Mouse (Mus musculus): ENCODE measurements around the gene 2210407C18Rik. TPM values are rescaled to one million over a fixed set of nuclear protein-coding genes. Genes with fewer than 3 reads are reported as not detected.

The 2210407C18Rik gene
- not detected in 2 replicates for polyA plus RNA-seq (2016; fragmentation: Nextera tagmentation; extraction: Ambion mirVana)

DNA sequence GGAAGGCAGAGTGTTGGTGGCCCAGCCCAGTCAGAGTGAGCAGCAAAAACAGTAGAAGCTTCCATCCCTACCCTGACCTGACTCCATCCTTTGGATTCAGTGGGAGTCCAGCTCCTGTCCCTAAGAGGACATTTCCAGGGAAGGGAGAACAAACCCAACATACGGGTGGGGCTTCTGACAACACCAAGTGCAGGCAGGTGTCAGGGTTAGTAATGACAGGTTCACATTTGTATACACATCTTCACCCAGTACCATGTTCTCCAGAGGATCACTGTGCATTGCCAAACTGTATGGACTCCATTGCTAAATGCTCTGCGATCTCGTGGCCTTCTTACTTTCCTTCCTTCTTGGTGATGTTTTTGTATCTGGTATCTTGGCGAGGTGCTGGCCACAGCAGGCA is at the start of gene 2210407C18Rik:
TSS of gene 2210407C18Rik (minus strand) at position 101 of the 400 bp plus-strand sequence.
- no peak for DNase-seq (ENCODE audit: low spot score)
- WGBS, result 92% methylated on average over 4 of the region's 4 CpGs
- Histone ChIP-seq H3K4me1 (peaks cover 10% of the 10 kb centered on the region; the same call in 1 of the 2 replicates), H3K36me3 (no peaks in the 10 kb centered on the region), H3K27ac (replicated peaks) (no peak within 1 kb of the TSS), H3K9me3 (replicated peaks) (no peaks in the 10 kb centered on the region), H3K27me3 (ENCODE audit: low read depth, poor library complexity, severe bottlenecking) (no peaks in the 10 kb centered on the region), H3K4me3 (no peak within 1 kb of the TSS)

DNA sequence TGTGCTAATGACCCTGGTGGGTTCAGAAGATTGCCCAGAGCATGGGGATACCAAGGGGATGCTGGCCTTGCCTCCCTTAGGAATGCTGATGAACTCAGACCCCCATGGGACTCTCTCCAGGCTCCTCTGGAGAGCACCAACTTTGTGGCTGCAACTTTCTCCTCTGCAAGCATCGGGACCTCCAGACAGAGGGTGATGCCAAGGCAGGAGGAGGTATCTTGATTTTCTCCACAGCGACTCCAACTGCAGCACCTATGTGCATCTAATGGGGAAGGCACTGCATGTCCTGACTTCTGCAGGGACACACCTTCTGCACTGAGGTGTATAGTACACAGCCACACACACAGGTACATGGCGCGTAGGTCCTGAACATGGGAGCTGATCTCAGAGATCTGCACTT is 42.7 kb upstream of the 2210407C18Rik start, which contains the start of gene Olfr322:
TSS of gene Olfr322 (plus strand) at position 187 of the 400 bp plus-strand sequence.
- no peaks in the 10 kb centered on the region for H3K36me3 ChIP-seq
- H3K4me3 ChIP-seq, result no peak within 1 kb of the TSS
- 89% methylated on average over 4 of the region's 4 CpGs for WGBS
- DNase-seq (ENCODE audit: low spot score), result no peak
- H3K27ac ChIP-seq (replicated peaks), result no peak within 1 kb of the TSS
- no peaks in the 10 kb centered on the region for H3K4me1 ChIP-seq
- no peaks in the 10 kb centered on the region for H3K9me3 ChIP-seq (replicated peaks)
- H3K27me3 ChIP-seq (ENCODE audit: low read depth, poor library complexity, severe bottlenecking), result no peaks in the 10 kb centered on the region

DNA sequence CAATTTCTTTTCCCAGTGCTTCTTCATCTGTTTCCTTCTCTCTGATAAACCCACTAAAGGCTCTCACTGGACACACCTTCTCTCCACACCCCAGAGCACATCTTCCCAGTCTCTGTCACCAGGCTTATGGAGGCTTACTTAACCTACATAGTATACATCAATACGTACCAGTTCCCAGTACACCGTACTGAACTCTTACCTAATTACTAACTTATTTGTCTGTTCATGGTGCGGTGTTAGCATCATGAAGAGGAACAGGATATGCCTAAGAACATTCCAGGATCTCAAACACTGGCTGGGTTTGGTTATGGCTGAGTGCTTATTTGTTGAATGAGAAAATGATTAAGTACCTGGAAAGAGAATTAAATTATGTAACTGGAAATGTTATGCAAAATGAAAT is 39.3 kb upstream of the 2210407C18Rik start:
- H3K27me3 ChIP-seq (ENCODE audit: low read depth, poor library complexity, severe bottlenecking), result no peaks in the 10 kb centered on the region
- no peaks in the 10 kb centered on the region for H3K36me3 ChIP-seq
- no peaks in the 10 kb centered on the region for H3K4me1 ChIP-seq
- no peaks in the 10 kb centered on the region for H3K9me3 ChIP-seq (replicated peaks)
- no peak for DNase-seq (ENCODE audit: low spot score)
- no peak overlapping the region for H3K4me3 ChIP-seq
- WGBS, result 89% methylated on average over 3 of the region's 3 CpGs
- H3K27ac ChIP-seq (replicated peaks), result no peak overlapping the region

DNA sequence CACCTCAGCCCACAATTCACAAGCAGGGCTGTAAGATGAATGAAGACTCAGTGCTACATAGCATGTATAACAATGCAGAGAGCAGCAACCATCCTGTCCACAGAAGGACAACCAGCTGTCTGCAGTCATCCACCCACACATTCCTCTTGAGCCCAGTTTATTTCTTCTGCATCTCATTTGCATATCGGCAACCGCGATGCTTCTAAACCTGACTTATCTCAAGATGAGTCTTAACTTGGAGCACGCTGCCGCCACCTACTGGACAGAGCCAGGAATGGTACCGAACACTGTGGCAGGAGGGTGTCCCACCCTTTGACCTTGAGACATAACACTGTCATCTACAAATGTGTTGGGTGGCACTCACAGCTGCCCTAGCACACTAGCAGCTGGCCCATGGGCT is 27.5 kb upstream of the 2210407C18Rik start:
- Histone ChIP-seq H3K27ac (replicated peaks) (no peak overlapping the region), H3K27me3 (ENCODE audit: low read depth, poor library complexity, severe bottlenecking) (peaks cover 33% of the 10 kb centered on the region), H3K4me3 (no peak overlapping the region), H3K36me3 (no peaks in the 10 kb centered on the region), H3K4me1 (peaks cover 10% of the 10 kb centered on the region), H3K9me3 (replicated peaks) (no peaks in the 10 kb centered on the region)
- 40% methylated on average over 6 of the region's 6 CpGs for WGBS
- peak; percentile 38 for DNase-seq (ENCODE audit: low spot score)

DNA sequence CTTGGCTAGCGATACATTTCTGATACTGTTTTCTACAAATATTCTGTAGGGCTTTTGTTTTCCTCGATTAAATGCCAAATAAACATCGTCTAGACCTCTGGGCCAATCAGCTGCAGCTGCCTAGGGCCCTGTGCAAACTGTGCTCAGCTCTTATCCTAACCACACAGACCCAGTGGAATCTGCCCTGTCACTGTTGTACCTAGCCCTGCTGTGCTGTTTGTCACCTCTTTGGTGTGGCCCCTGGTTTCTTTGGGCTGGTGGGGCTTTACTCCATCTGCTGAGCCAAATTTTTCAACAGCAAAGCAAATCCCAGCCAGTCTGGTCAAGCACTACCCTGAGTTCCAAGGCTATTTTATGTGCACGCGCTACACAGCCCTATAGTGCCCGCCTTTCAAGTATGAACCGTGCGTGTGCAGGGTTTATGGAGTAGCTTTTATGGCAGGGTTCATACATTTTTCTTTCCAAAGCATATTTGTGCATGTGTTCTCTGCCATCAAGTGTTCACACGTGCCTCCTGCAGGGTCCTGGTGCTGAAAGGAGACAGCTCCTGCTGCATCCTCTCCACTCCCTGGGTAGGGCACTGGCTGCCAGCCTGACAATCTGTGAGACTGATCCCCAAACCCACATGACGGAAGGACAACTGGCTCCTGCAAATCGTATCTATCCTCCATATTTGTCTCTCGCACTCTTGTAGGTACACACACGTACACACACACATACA is 25.9 kb upstream of the 2210407C18Rik start:
- no peaks in the 10 kb centered on the region for H3K9me3 ChIP-seq (replicated peaks)
- H3K4me3 ChIP-seq, result no peak overlapping the region
- WGBS, result 88% methylated on average over 13 of the region's 13 CpGs
- H3K36me3 ChIP-seq, result no peaks in the 10 kb centered on the region
- H3K27ac ChIP-seq (replicated peaks), result no peak overlapping the region
- DNase-seq (ENCODE audit: low spot score), result no peak
- peaks cover 36% of the 10 kb centered on the region for H3K27me3 ChIP-seq (ENCODE audit: low read depth, poor library complexity, severe bottlenecking)
- H3K4me1 ChIP-seq, result peaks cover 10% of the 10 kb centered on the region

DNA sequence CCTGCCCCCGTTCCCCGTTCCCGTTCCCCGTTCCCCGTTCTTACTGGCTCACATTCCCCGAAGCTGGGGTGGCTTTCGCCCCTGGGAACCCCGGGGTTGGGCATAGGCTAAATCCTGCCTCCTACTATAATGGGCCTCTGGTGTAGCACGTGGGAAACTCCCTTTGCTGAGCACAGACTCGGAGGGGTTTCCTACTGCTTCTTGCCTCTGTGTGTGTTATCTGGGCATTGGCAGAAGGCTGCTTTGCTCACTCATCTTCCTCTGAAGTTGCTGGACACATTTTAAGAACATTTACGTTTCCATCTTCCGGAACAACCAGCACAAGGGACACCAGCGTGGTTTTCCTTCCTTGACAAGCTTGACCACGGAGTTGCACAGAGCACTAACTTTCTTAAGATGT is 25.2 kb upstream of the 2210407C18Rik start:
- Histone ChIP-seq H3K36me3 (no peaks in the 10 kb centered on the region), H3K4me3 (peak overlapping the region; percentile 59), H3K4me1 (peaks cover 10% of the 10 kb centered on the region), H3K27ac (replicated peaks) (peak overlapping the region; percentile 72), H3K27me3 (ENCODE audit: low read depth, poor library complexity, severe bottlenecking) (peaks cover 36% of the 10 kb centered on the region), H3K9me3 (replicated peaks) (no peaks in the 10 kb centered on the region)
- no peak for DNase-seq (ENCODE audit: low spot score)
- WGBS, result 28% methylated on average over 14 of the region's 14 CpGs

DNA sequence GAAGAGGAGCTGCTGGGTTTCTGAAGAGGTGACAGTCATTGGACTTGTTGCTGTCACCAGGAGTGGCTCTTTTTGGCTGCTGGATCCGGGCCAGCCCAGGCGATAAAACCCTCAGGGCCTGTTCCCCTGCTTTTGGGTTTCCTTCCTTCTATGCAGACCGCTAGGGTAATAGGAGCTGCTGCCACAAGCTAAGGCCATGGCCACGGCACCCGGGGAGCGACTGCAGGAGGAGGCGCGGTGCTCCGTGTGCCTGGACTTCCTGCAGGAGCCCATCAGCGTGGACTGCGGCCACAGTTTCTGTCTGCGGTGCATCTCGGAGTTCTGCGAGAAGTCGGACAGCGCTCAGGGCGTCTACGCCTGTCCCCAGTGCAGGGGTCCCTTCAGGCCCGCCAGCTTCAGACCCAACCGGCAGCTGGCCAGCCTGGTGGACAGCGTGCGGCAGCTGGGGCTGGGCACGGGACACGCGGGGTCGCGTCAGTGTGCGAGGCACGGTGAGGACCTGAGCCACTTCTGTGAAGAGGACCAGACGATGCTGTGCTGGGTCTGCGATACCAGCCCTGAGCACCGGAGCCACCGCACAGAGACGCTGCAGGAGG is 24.5 kb upstream of the 2210407C18Rik start, which contains the start of gene Trim58:
TSS of gene Trim58 (plus strand) at position 194 of the 596 bp plus-strand sequence.
- 6% methylated on average over 34 of the region's 34 CpGs for WGBS
- Histone ChIP-seq H3K27ac (replicated peaks) (peak within 1 kb of the TSS; percentile 72), H3K9me3 (replicated peaks) (no peaks in the 10 kb centered on the region), H3K36me3 (no peaks in the 10 kb centered on the region), H3K4me3 (peak within 1 kb of the TSS; percentile 59), H3K4me1 (peaks cover 10% of the 10 kb centered on the region), H3K27me3 (ENCODE audit: low read depth, poor library complexity, severe bottlenecking) (peaks cover 36% of the 10 kb centered on the region)
- DNase-seq (ENCODE audit: low spot score), result peak; percentile 53

DNA sequence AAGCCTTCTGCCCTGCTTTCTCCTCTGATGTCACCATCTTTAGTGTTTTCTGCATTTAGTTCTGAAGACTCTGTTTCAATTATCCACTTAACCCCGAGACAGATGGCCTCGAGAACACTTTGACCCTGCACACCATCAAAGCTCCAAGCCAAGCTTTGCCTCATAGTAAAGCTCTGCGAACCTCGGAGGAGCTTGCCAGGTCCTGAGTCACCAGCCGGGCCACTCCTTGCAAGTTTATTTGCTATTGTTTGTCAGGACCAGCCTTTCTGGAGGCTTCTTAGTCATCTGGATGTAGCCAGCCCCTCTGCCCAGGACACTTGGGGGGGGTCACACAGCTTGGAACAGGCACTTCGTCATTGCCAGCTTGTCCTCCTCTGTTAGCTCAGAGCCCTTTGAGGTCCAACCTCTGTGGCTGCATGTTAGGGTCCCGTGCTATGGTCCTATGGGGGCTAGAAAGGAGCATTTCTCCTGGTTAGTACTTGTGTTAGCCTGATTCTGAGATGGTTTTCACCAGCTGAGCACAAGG is 22.4 kb upstream of the 2210407C18Rik start:
- H3K27ac ChIP-seq (replicated peaks), result no peak overlapping the region
- peaks cover 36% of the 10 kb centered on the region for H3K27me3 ChIP-seq (ENCODE audit: low read depth, poor library complexity, severe bottlenecking)
- no peaks in the 10 kb centered on the region for H3K9me3 ChIP-seq (replicated peaks)
- H3K36me3 ChIP-seq, result no peaks in the 10 kb centered on the region
- WGBS, result 76% methylated on average over 7 of the region's 7 CpGs
- DNase-seq (ENCODE audit: low spot score), result no peak
- H3K4me1 ChIP-seq, result peaks cover 10% of the 10 kb centered on the region
- H3K4me3 ChIP-seq, result no peak overlapping the region

DNA sequence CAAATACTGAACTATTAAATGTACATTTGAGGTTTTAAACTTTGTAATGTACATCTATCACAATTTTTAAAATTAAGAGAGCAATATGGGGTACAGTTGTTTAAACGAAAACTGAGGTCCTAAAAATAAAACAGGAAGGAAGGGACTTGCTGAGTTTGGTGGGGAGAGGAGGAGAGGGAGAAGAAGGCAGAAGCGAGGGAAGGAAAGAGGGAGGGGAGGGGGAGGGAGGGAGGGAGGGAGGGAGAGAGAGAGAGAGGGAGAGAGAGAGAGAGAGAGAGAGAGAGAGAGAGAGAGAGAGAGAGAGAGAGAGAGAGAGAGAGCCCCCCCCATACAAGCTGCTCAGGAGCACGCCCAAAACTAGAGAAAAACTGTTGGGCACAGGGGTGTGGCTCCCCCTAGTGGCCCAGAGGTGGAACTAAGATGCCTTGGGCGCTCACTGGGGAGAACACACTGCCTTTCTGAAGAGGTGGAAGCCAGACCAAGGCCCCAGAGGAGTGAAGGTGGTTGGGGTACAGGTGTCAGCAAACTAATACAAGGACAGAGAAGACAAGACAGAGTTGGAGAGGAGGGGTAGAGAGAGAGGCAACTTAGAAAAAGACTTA is 20.6 kb upstream of the 2210407C18Rik start:
- peaks cover 10% of the 10 kb centered on the region for H3K4me1 ChIP-seq
- 22% methylated on average over 4 of the region's 4 CpGs for WGBS
- H3K27me3 ChIP-seq (ENCODE audit: low read depth, poor library complexity, severe bottlenecking), result peaks cover 29% of the 10 kb centered on the region
- H3K36me3 ChIP-seq, result no peaks in the 10 kb centered on the region
- peak; percentile 57 for DNase-seq (ENCODE audit: low spot score)
- H3K4me3 ChIP-seq, result no peak overlapping the region
- no peak overlapping the region for H3K27ac ChIP-seq (replicated peaks)
- H3K9me3 ChIP-seq (replicated peaks), result no peaks in the 10 kb centered on the region

DNA sequence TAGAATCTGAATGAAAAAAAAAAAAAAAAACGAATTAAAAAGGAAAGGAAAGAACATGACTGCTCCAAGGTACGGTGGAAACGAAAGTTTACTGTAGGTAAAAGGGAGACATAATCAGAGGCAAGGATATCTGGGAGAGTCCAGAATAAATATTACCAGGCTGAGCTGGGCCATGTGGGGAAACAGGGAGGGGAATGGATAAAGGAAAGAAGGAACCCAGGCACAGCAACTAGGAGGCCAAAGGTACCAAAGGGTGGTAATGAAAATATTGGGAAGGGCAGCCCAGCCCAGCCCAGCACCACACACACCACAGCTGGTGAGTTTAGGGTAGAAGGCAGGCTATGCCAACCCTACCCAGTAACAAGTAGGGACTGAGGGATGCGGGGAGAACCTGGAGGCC is 19.0 kb upstream of the 2210407C18Rik start:
- Histone ChIP-seq H3K27me3 (ENCODE audit: low read depth, poor library complexity, severe bottlenecking) (peaks cover 13% of the 10 kb centered on the region), H3K4me1 (no peaks in the 10 kb centered on the region; the same call in 1 of the 2 replicates), H3K36me3 (no peaks in the 10 kb centered on the region), H3K9me3 (replicated peaks) (no peaks in the 10 kb centered on the region), H3K4me3 (no peak overlapping the region), H3K27ac (replicated peaks) (no peak overlapping the region)
- 73% methylated on average over 4 of the region's 4 CpGs for WGBS
- DNase-seq (ENCODE audit: low spot score), result no peak

DNA sequence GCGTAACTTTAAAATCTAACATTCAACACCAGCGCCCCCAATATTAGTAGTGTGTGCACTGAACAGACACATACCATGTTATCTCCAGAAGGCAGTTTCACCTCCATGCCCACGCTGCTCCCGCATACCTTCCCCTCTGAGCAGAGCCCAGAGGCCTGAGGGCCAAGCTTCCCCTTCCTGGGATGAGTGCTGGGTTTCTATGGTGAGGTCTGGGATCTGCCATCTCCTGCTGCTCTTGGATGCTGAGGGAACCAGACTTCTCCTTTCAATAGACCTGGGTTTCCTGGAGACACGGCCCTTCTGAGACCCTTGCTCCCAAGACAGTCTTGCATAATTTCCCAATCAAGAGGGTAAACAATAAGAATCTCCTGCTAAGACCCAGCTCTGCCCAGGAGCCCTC is 14.5 kb upstream of the 2210407C18Rik start, which contains the start of gene Olfr323:
TSS of gene Olfr323 (minus strand) at position 101 of the 400 bp plus-strand sequence.
- WGBS, result 81% methylated on average over 5 of the region's 5 CpGs
- no peaks in the 10 kb centered on the region for H3K36me3 ChIP-seq
- H3K9me3 ChIP-seq (replicated peaks), result no peaks in the 10 kb centered on the region
- H3K27me3 ChIP-seq (ENCODE audit: low read depth, poor library complexity, severe bottlenecking), result no peaks in the 10 kb centered on the region
- H3K4me3 ChIP-seq, result no peak within 1 kb of the TSS
- H3K4me1 ChIP-seq, result no peaks in the 10 kb centered on the region
- no peak for DNase-seq (ENCODE audit: low spot score)
- H3K27ac ChIP-seq (replicated peaks), result no peak within 1 kb of the TSS

DNA sequence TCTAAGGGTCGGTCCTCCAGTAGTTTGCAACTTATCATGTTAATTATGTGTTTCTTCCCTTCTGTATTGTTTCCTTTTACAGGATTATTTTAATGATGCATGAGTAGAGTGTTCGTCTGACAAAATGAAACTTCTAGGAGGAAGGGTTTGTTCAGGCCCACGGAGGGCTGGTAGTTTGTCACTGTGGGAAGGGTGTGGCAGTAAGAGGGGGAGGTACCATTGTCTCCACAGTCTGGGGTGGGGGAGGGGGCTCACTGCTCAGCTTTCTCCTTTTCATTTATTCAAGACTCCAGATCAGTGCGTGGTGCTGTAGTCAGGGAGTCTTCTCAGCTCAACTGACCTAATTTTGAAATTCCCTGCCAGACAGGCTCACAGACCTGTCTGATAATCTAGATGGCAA is 10.3 kb upstream of the 2210407C18Rik start:
- DNase-seq (ENCODE audit: low spot score), result no peak
- WGBS, result 71% methylated on average over 4 of the region's 4 CpGs
- Histone ChIP-seq H3K4me3 (no peak overlapping the region), H3K36me3 (no peaks in the 10 kb centered on the region), H3K9me3 (replicated peaks) (no peaks in the 10 kb centered on the region), H3K27ac (replicated peaks) (no peak overlapping the region), H3K27me3 (ENCODE audit: low read depth, poor library complexity, severe bottlenecking) (no peaks in the 10 kb centered on the region), H3K4me1 (no peaks in the 10 kb centered on the region)
